In the genomic region with DNA sequence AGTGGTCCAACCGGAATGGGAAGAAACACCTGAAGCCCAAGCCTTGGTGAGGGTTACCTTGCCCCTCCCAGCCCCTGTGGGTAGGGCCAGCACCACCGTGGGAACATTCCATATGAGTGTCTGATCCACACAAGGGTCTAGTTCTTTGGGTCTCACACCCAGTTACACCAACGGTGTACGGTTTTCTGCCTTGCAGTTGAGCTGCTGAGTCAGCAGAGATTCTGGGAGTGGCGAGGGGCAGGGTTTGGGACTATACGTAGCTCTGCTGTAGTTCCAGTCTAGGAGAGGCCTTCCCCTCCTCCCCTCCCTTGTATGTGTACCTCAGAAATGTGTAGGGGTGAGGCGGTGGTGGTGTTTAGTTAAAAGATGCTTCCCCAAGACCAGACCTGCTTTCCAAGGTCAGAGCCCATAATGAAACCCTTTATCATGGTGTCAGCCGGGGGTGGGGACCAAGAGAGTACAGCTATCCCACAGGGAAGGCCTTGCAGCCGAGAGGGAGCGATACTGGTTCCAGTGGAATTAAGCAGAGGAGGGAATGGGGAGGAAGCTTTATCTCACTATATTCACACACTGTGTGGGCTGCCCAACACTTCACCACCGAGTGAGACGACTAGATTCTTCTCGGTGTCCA, we compare ENCODE assay signal across 8 mouse cellular contexts. TPM values are rescaled to one million over a fixed set of nuclear protein-coding genes. Genes with fewer than 3 reads are reported as not detected.
A peak's percentile ranks its signal among the peaks of the same experiment; 100 is the strongest.
DNase-seq lines count a peak whose midpoint lies in the region; ATAC-seq and TF ChIP-seq lines count a peak whose summit lies in the region.

No protein-coding gene starts in this region.

- peak overlapping the region; percentile 75 for H3K4me2 ChIP-seq in forebrain, postnatal 0 days (ENCODE audit: low read depth)
- H3K4me2 ChIP-seq in liver, postnatal 0 days (ENCODE audit: low read depth, low read length) = peak overlapping the region; percentile 99

- WGBS in forebrain, postnatal 0 days = 37% methylated on average over 13 of the region's 13 CpGs
- 35% methylated on average over 13 of the region's 13 CpGs for WGBS in liver, postnatal 0 days (ENCODE audit: insufficient replicate concordance)

- ATAC-seq in forebrain, postnatal 0 days = no peak
- ATAC-seq in liver, postnatal 0 days = no peak

- no peak overlapping the region for H3K27ac ChIP-seq in forebrain, postnatal 0 days (ENCODE audit: low read depth, low read length)
- H3K27ac ChIP-seq in liver, postnatal 0 days (ENCODE audit: low read depth) = no peak overlapping the region

- H3K27me3 ChIP-seq in forebrain, postnatal 0 days (ENCODE audit: insufficient read depth, low read length) = no peaks in the 10 kb centered on the region
- no peaks in the 10 kb centered on the region for H3K27me3 ChIP-seq in liver, postnatal 0 days (ENCODE audit: insufficient read depth, low read length)

- peaks cover 13% of the 10 kb centered on the region for H3K4me1 ChIP-seq in forebrain, postnatal 0 days (ENCODE audit: insufficient read depth)
- peaks cover 16% of the 10 kb centered on the region for H3K4me1 ChIP-seq in liver, postnatal 0 days (ENCODE audit: insufficient read depth)

- H3K9me3 ChIP-seq in forebrain, postnatal 0 days (ENCODE audit: low read length) = no peaks in the 10 kb centered on the region
- H3K9me3 ChIP-seq in liver, postnatal 0 days (ENCODE audit: low read length) = no peaks in the 10 kb centered on the region

- H3K36me3 ChIP-seq in forebrain, postnatal 0 days (ENCODE audit: insufficient read depth) = no peaks in the 10 kb centered on the region
- no peaks in the 10 kb centered on the region for H3K36me3 ChIP-seq in liver, postnatal 0 days (replicated peaks; ENCODE audit: insufficient read depth, low read length)

- intact Hi-C loops in gastrocnemius, postnatal 36 days (cut with DNase I) = no loop called here
- intact Hi-C loops in left cerebral cortex, postnatal 25 days (cut with DNase I) = no loop called here

- TF ChIP-seq CTCF in forebrain, postnatal 0 days (IDR thresholded peaks at IDR 0.05; ENCODE audit: low read depth) = no peak
- TF ChIP-seq CTCF in liver, postnatal 0 days (IDR thresholded peaks at IDR 0.05; ENCODE audit: low read depth) = no peak

- peak; percentile 8 for DNase-seq in right cerebral cortex, postnatal 14 days
- DNase-seq in right cerebral cortex, adult 18-20 months = no peak
- DNase-seq in forebrain, postnatal 0 days = no peak
- DNase-seq in liver, postnatal 0 days = peak; percentile 17
- DNase-seq in ovary, postnatal 10 days (ENCODE audit: low spot score) = peak; percentile 5
- DNase-seq in gastrocnemius, postnatal 36 days = no peak
- DNase-seq in T-cell, adult 2 months (ENCODE audit: low spot score) = no peak
- DNase-seq in left cerebral cortex, postnatal 25 days (ENCODE audit: low spot score in 2 of 2) = no peak

- H3K4me3 ChIP-seq in forebrain, postnatal 0 days (ENCODE audit: low read depth, low read length) = no peak overlapping the region
- H3K4me3 ChIP-seq in liver, postnatal 0 days (ENCODE audit: low read depth, low read length) = 0 out of 2 replicates have a peak overlapping the region, but pooled peaks have one; percentile 77

- H3K9ac ChIP-seq in forebrain, postnatal 0 days = no peak overlapping the region
- no peak overlapping the region for H3K9ac ChIP-seq in liver, postnatal 0 days (replicated peaks)

- TF ChIP-seq EP300 in liver, postnatal 0 days (IDR thresholded peaks at IDR 0.05; ENCODE audit: low read depth) = no peak

RNA-seq across cellular contexts. Expression of a gene that starts 4.6 kb away (rescaled TPM):
- total RNA-seq in forebrain, postnatal 0 days (2014; rRNA removed) = 75.2 and 84.6 TPM in 2 replicates
- 38.3 and 53.6 TPM in 2 replicates for polyA plus RNA-seq in forebrain, postnatal 0 days (2015; fragmentation: Nextera tagmentation; extraction: Ambion mirVana)
- polyA plus RNA-seq in liver, postnatal 0 days (2015; fragmentation: Nextera tagmentation; extraction: Ambion mirVana) = 5.8 and 6.4 TPM in 2 replicates
- total RNA-seq in gastrocnemius, postnatal 36 days (2021) = 10 to 100 TPM in 1 of 2 experiments, 1 to 10 TPM in 1; 9.2 to 11.1 TPM
- total RNA-seq in left cerebral cortex, postnatal 25 days (2021) = 10 to 100 TPM; 64.2 to 65.5 TPM

RNA-seq across cellular contexts. Expression of a gene that starts 5.9 kb away (rescaled TPM):
- total RNA-seq in forebrain, postnatal 0 days (2014; rRNA removed) = 0.23 TPM in 1 of 2 replicates, not detected in the other
- polyA plus RNA-seq in forebrain, postnatal 0 days (2015; fragmentation: Nextera tagmentation; extraction: Ambion mirVana) = not detected in 2 replicates
- polyA plus RNA-seq in liver, postnatal 0 days (2015; fragmentation: Nextera tagmentation; extraction: Ambion mirVana) = not detected in 2 replicates
- total RNA-seq in gastrocnemius, postnatal 36 days (2021) = not detected
- total RNA-seq in left cerebral cortex, postnatal 25 days (2021) = not detected

Comparison
In these comparisons a context has a peak if more than half of its experiments do, and no peak if none do; other contexts are left out.
1. DNase-seq: peak in right cerebral cortex, postnatal 14 days (single experiment), liver, postnatal 0 days (single experiment) and ovary, postnatal 10 days (single experiment); none in right cerebral cortex, adult 18-20 months (single experiment), forebrain, postnatal 0 days (single experiment), gastrocnemius, postnatal 36 days (0 of 2), T-cell, adult 2 months (single experiment) and left cerebral cortex, postnatal 25 days (0 of 2).